Mouse (Mus musculus) liver, adult 2 months (tissue): ENCODE results near the gene Ift122. TPM values are rescaled to one million over a fixed set of nuclear protein-coding genes. Genes with fewer than 3 reads are reported as not detected.
A peak's percentile ranks its signal among the peaks of the same experiment; 100 is the strongest.

ENCODE experiments used
- DNase-seq: peaks from one replicate; pipeline ENCODE4 v3.0.0-alpha.2; 2011; ENCODE audit warnings: low read depth, low spot score; ENCODE audit errors: extremely low read depth
- H3K27ac ChIP-seq: fragments of 200-500 bp; replicated peaks from 2 replicates; pipeline ENCODE4 v1.5.1; 2012; ENCODE audit warnings: low read depth, mild to moderate bottlenecking, control low read depth, inconsistent platforms, low read length; ENCODE audit not compliant: insufficient read depth
- H3K27me3 ChIP-seq: fragments of 200-500 bp; 2 replicates; pipeline ENCODE4 v1.6.1; 2012; ENCODE audit warnings: mild to moderate bottlenecking, moderate library complexity, low read length, inconsistent platforms; ENCODE audit not compliant: control insufficient read depth, insufficient read depth
- H3K36me3 ChIP-seq: fragments of 200-500 bp; 2 replicates; pipeline ENCODE4 v1.6.1; 2012; ENCODE audit warnings: low read length, inconsistent platforms; ENCODE audit not compliant: control insufficient read depth, insufficient read depth
- H3K4me1 ChIP-seq: fragments of 200-500 bp; 2 replicates; pipeline ENCODE4 v1.6.1; 2011; ENCODE audit warnings: low read length; ENCODE audit not compliant: control insufficient read depth, insufficient read depth
- H3K4me3 ChIP-seq: fragments of 200-500 bp; 2 replicates; pipeline ENCODE4 v1.5.1; 2011; ENCODE audit warnings: low read depth, mild to moderate bottlenecking, control low read depth, low read length, moderate library complexity; ENCODE audit not compliant: insufficient read depth
- H3K79me2 ChIP-seq: fragments of 200-500 bp; 2 replicates; pipeline ENCODE4 v1.6.1; 2012; ENCODE audit warnings: inconsistent platforms, mild to moderate bottlenecking, low read length, moderate library complexity; ENCODE audit not compliant: control insufficient read depth, insufficient read depth
- H3K9ac ChIP-seq: fragments of 200-500 bp; 2 replicates; pipeline ENCODE4 v1.6.1; 2012; ENCODE audit warnings: low read depth, mild to moderate bottlenecking, control low read depth, inconsistent platforms, low read length
- CTCF ChIP-seq: fragments of 200-500 bp; IDR thresholded peaks from 2 replicates; pipeline ENCODE4 v1.5.1; 2011; ENCODE audit warnings: low read depth, low read length, control low read depth
- POLR2A ChIP-seq: fragments of 200-500 bp; IDR thresholded peaks from 2 replicates; pipeline ENCODE4 v1.6.1; 2011; ENCODE audit warnings: low read length, control low read depth; ENCODE audit not compliant: insufficient read depth; ENCODE audit errors: extremely low read depth
- WGBS: fragments of 180-500 bp; shearing (Covaris S2); methylation state at CpG from one replicate; pipeline ENCODE4 v1.1.7; 2018; 5-methylcytosine and 5-hydroxymethylcytosine counted together
- polyA plus RNA-seq: library from polyadenylated mRNA; depleted of rRNA; stranded (reverse); fragments of >200 nt; gene quantifications from 2 replicates; pipeline ENCODE4 v1.2.3, GENCODE M21; 2012
- total RNA-seq: library from RNA; depleted of rRNA; stranded (reverse); fragments of >200 nt; gene quantifications from 2 replicates; pipeline ENCODE4 v1.2.3, GENCODE M21; 2014

The Ift122 gene
- total and polyA plus RNA-seq, 2 experiments, result 2.0 to 3.0 TPM

DNA sequence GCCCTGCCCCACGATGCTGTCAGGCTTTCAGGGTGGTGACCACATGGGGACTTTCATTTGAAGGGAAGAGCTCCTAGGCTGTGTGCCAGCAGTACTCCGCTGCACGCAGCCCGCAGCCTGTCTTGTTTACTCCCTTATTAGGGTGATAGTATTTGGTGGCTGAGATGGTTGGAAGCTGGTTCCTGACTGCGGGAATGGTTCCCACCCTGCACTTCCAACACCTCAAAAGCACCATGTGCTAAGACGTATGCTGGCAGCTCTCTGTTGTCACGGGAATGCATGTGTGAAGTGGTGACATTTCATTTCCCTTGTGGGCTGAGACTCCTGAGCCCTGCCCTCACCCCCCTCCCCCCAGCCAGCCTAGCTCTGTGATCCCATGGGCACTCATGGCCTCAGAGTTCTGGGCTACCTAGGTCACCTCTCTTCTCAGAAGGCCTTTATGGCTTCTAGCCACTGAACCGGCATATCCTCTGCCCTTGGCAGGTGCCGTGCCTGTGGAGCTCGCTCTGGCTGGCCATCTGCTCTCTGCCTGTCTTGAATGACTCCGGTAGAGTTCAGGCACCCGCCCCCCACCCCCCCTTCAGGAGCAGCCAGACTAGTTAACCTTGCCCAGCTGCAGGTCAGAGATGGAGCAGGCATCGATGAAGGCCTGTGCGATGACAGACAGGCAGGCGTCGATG, 103.8 kb downstream of the Ift122 start:
- no peak for TF ChIP-seq POLR2A
- TF ChIP-seq CTCF, result no peak
- peak; percentile 36 for DNase-seq
- Histone ChIP-seq H3K4me1 (no peaks in the 10 kb centered on the region), H3K4me3 (no peak overlapping the region), H3K27me3 (no peaks in the 10 kb centered on the region), H3K36me3 (no peaks in the 10 kb centered on the region), H3K9ac (no peak overlapping the region), H3K27ac (no peak overlapping the region), H3K79me2 (no peaks in the 10 kb centered on the region)
- WGBS, result 40% methylated on average over 16 of the region's 16 CpGs

DNA sequence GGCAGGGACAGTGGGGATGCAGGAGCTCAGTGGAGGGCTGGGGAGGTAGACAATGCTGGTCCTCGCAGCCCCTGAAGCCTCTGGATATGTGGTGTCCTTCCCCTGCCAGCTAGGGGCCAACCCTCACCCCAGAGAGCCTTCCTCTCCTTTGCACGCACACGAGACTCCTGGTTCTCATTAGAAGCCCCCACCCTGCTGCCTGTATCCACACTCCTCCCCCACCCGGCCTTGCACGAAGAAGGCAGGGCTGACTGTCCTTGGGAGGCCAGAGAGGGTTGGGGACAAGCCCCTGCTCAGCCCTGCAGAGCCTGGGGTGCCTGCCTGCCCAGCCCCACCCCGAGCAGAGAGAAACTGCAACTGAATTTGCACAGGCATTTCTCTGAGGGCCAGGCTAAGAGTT, 104.4 kb downstream of the Ift122 start:
- Histone ChIP-seq H3K4me1 (no peaks in the 10 kb centered on the region), H3K27me3 (no peaks in the 10 kb centered on the region), H3K79me2 (no peaks in the 10 kb centered on the region), H3K36me3 (no peaks in the 10 kb centered on the region), H3K9ac (no peak overlapping the region), H3K27ac (no peak overlapping the region), H3K4me3 (no peak overlapping the region)
- TF ChIP-seq POLR2A (no peak), CTCF (no peak)
- 81% methylated on average over 6 of the region's 6 CpGs for WGBS
- no peak for DNase-seq

DNA sequence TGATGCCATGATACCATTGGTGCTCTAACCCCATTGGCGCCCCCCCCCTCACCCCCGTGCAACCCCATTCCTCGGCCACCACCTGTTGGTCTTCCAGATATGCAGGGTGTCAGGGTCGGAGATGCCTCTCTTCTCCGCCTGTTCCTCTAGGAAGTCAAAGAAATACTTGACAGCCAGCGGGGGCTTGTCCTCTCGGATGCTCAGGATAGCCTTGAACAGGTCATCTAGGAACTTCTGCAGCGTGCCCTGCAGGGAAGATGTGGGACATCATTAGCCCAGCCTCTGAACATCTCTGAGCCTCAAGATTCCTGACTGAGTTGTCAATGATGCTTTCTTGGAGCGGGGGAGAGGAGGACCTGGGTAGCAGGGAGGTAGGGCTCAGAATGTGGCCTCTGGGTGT, 105.2 kb downstream of the Ift122 start:
- Histone ChIP-seq H3K4me1 (no peaks in the 10 kb centered on the region), H3K36me3 (no peaks in the 10 kb centered on the region), H3K4me3 (no peak overlapping the region), H3K27ac (no peak overlapping the region), H3K79me2 (no peaks in the 10 kb centered on the region), H3K27me3 (no peaks in the 10 kb centered on the region), H3K9ac (no peak overlapping the region)
- WGBS, result 80% methylated on average over 9 of the region's 9 CpGs
- TF ChIP-seq POLR2A (no peak), CTCF (no peak)
- DNase-seq, result no peak

DNA sequence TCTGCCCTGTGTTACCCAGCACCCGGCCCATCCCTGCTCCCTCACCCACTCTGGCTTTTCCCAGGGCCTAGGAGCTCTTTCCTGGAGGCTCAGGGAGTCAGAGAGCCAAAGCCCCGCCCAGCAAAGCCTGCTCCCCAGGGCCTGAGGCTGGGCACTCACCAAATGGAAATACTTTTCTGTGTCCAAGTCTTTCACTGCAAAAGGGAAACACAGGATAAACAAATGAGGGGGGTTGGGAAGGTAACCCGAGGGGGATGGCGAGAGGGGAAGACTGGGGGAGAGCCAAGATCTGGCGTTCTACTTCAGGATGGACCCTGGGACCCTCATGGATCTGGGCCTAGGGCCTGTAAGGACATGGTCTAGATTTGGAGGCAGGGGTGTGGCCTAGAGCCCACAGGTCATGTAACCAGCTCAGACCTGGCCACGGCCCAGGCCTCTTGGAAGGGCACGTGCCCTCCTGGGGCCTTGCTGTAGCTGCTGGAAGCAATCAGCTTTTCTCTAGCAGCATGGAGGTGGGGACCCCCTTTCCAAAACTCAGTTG, 106.0 kb downstream of the Ift122 start:
- Histone ChIP-seq H3K27me3 (no peaks in the 10 kb centered on the region), H3K36me3 (no peaks in the 10 kb centered on the region), H3K4me1 (no peaks in the 10 kb centered on the region), H3K79me2 (no peaks in the 10 kb centered on the region), H3K9ac (no peak overlapping the region), H3K27ac (no peak overlapping the region), H3K4me3 (no peak overlapping the region)
- TF ChIP-seq POLR2A (no peak), CTCF (no peak)
- 62% methylated on average over 7 of the region's 7 CpGs for WGBS
- no peak for DNase-seq

DNA sequence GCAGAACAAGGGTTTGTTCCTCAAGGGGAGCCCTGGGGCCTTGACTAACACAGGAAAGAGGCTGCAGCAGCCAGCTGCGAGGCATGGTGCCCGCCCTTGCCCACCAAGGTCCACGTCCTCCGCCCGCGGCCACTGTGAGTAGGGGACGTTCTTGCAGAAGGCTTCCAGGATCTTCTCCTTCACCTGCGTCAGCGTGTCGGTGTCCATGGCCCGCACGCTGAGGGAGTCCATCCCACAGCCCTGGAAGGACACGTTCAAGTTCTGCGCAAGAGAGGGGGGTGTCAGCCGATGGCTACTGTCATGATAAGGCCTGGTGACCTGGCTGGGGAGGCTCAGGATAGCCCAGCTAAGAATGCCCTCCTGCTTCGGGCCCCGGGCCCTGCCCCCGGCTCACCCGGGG, 107.1 kb downstream of the Ift122 start:
- H3K9ac ChIP-seq, result no peak overlapping the region
- H3K27ac ChIP-seq, result no peak overlapping the region
- H3K4me1 ChIP-seq, result no peaks in the 10 kb centered on the region
- no peaks in the 10 kb centered on the region for H3K79me2 ChIP-seq
- no peak for DNase-seq
- H3K4me3 ChIP-seq, result no peak overlapping the region
- no peaks in the 10 kb centered on the region for H3K36me3 ChIP-seq
- H3K27me3 ChIP-seq, result no peaks in the 10 kb centered on the region
- TF ChIP-seq CTCF, result no peak
- no peak for TF ChIP-seq POLR2A
- WGBS, result 95% methylated on average over 19 of the region's 19 CpGs

DNA sequence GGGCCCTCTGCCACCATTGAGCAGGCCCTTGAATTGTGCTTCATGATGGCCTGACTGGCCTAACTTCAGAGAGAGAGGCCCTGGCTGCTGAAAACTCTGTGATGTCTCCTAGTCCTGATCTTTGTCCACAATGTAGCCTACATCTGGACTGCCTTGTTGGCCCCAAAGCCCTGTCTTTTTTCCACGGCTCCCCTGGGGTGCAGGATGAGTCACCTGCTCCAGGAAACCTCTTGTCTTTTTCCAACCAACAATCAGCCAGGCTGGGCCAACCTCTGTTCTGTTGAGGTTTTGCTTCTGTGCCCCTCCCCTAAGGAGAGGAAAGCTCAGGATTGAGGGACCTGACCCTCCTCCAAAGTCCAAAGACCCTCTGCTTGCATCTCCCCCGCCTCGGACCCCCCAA, 108.5 kb downstream of the Ift122 start:
- H3K36me3 ChIP-seq, result no peaks in the 10 kb centered on the region
- no peaks in the 10 kb centered on the region for H3K4me1 ChIP-seq
- H3K27me3 ChIP-seq, result no peaks in the 10 kb centered on the region
- WGBS, result 85% methylated on average over 3 of the region's 3 CpGs
- no peak overlapping the region for H3K9ac ChIP-seq
- TF ChIP-seq CTCF, result no peak
- DNase-seq, result no peak
- no peak overlapping the region for H3K27ac ChIP-seq
- no peaks in the 10 kb centered on the region for H3K79me2 ChIP-seq
- no peak overlapping the region for H3K4me3 ChIP-seq
